Mouse (Mus musculus): ENCODE data around the gene Ttll5. TPM values are rescaled to one million over a fixed set of nuclear protein-coding genes. Genes with fewer than 3 reads are reported as not detected.

Ttll5 gene
- total and polyA plus RNA-seq, 3 experiments: 7.4 to 18.5 TPM; not detected in 1

- H3K79me2 ChIP-seq (ENCODE audit: control insufficient read depth, insufficient read depth, low read length, poor library complexity): no peaks in the 10 kb centered on the region
- DNase-seq (ENCODE audit: low read depth, low spot score): no peak
- no peak overlapping the region for H3K9ac ChIP-seq (ENCODE audit: control insufficient read depth, low read depth, low read length, poor library complexity, severe bottlenecking)
- H3K4me1 ChIP-seq (ENCODE audit: control insufficient read depth in 1 of 2, insufficient read depth in 2 of 2, low read length in 2 of 2): no peaks in the 10 kb centered on the region
- TF ChIP-seq TAL1 (IDR thresholded peaks at IDR 0.05; ENCODE audit: low read length) (no peak), USF2 (IDR thresholded peaks at IDR 0.05; ENCODE audit: borderline replicate concordance in 1 of 2, insufficient read depth in 1 of 2, low read depth in 1 of 2, low read length in 2 of 2) (no peak), MYB (IDR thresholded peaks at IDR 0.05; ENCODE audit: low read depth, low read length) (no peak), MAX (IDR thresholded peaks at IDR 0.05; ENCODE audit: low read length) (no peak), MYC (IDR thresholded peaks at IDR 0.05; ENCODE audit: low read depth, low read length) (no peak), CHD2 (IDR thresholded peaks at IDR 0.05; ENCODE audit: low read length) (no peak), NRF1 (IDR thresholded peaks at IDR 0.05; ENCODE audit: insufficient read depth, low read depth, low read length, poor library complexity, severe bottlenecking) (no peak), UBTF (IDR thresholded peaks at IDR 0.05; ENCODE audit: borderline replicate concordance, insufficient read depth, low read depth, low read length) (no peak), MAZ (IDR thresholded peaks at IDR 0.05; ENCODE audit: low read depth, low read length) (no peak), ZKSCAN1 (IDR thresholded peaks at IDR 0.05; ENCODE audit: low read depth, low read length) (no peak)
- no peaks in the 10 kb centered on the region for H3K36me3 ChIP-seq (ENCODE audit: control insufficient read depth in 1 of 2, insufficient read depth in 2 of 2, low read length in 2 of 2)
- no peaks in the 10 kb centered on the region for H3K9me3 ChIP-seq (replicated peaks; ENCODE audit: insufficient read depth, low read length)
- H3K27me3 ChIP-seq (ENCODE audit: control insufficient read depth in 1 of 2, insufficient read depth in 2 of 2, low read length in 2 of 2): no peaks in the 10 kb centered on the region; a peak in 1 of 4 replicates
- H3K4me3 ChIP-seq (ENCODE audit: control insufficient read depth in 1 of 2, insufficient read depth in 1 of 2, low read depth in 2 of 2, low read length in 2 of 2): no peak overlapping the region
- H3K27ac ChIP-seq (ENCODE audit: control insufficient read depth, low read depth, low read length): no peak overlapping the region
These were observed 279.4 kb downstream of the Ttll5 start for GRCm38 (mm10) chr12:86103852-86104251.

- DNase-seq (ENCODE audit: low read depth, low spot score): no peak
- H3K4me1 ChIP-seq (ENCODE audit: control insufficient read depth in 1 of 2, insufficient read depth in 2 of 2, low read length in 2 of 2): no peaks in the 10 kb centered on the region
- no peak overlapping the region for H3K4me3 ChIP-seq (ENCODE audit: control insufficient read depth in 1 of 2, insufficient read depth in 1 of 2, low read depth in 2 of 2, low read length in 2 of 2)
- no peaks in the 10 kb centered on the region for H3K36me3 ChIP-seq (ENCODE audit: control insufficient read depth in 1 of 2, insufficient read depth in 2 of 2, low read length in 2 of 2)
- no peak overlapping the region for H3K9ac ChIP-seq (ENCODE audit: control insufficient read depth, low read depth, low read length, poor library complexity, severe bottlenecking)
- no peak overlapping the region for H3K27ac ChIP-seq (ENCODE audit: control insufficient read depth, low read depth, low read length)
- TF ChIP-seq MAFK (IDR thresholded peaks at IDR 0.05; ENCODE audit: borderline replicate concordance, low read depth, low read length): no peak
- no peak for TF ChIP-seq ZKSCAN1 (IDR thresholded peaks at IDR 0.05; ENCODE audit: low read depth, low read length)
- TF ChIP-seq MYB (IDR thresholded peaks at IDR 0.05; ENCODE audit: low read depth, low read length): no peak
- no peak for TF ChIP-seq E2F4 (IDR thresholded peaks at IDR 0.05; ENCODE audit: borderline replicate concordance, low read depth, low read length)
- no peak for TF ChIP-seq USF2 (IDR thresholded peaks at IDR 0.05; ENCODE audit: borderline replicate concordance in 1 of 2, insufficient read depth in 1 of 2, low read depth in 1 of 2, low read length in 2 of 2)
- no peak for TF ChIP-seq MXI1 (IDR thresholded peaks at IDR 0.05; ENCODE audit: low read depth, low read length)
- no peak for TF ChIP-seq NELFE (IDR thresholded peaks at IDR 0.05; ENCODE audit: low read depth, low read length)
- TF ChIP-seq SIN3A (IDR thresholded peaks at IDR 0.05; ENCODE audit: low read length): no peak
- TF ChIP-seq MYC (IDR thresholded peaks at IDR 0.05; ENCODE audit: low read depth, low read length): no peak
- TF ChIP-seq TCF12 (IDR thresholded peaks at IDR 0.05; ENCODE audit: low read depth, low read length): no peak
- no peak for TF ChIP-seq SMC3 (IDR thresholded peaks at IDR 0.05; ENCODE audit: low read depth, low read length)
- no peak for TF ChIP-seq POLR2AphosphoS5 (IDR thresholded peaks at IDR 0.05; ENCODE audit: borderline replicate concordance, low read depth, low read length)
- no peak for TF ChIP-seq POLR2AphosphoS2 (IDR thresholded peaks at IDR 0.05; ENCODE audit: low read length)
- TF ChIP-seq TBP (IDR thresholded peaks at IDR 0.05; ENCODE audit: low read depth, low read length): no peak
- no peak for TF ChIP-seq UBTF (IDR thresholded peaks at IDR 0.05; ENCODE audit: borderline replicate concordance, insufficient read depth, low read depth, low read length)
- TF ChIP-seq MEF2A (IDR thresholded peaks at IDR 0.05; ENCODE audit: extremely low read depth, insufficient replicate concordance, low read depth, low read length, poor library complexity, severe bottlenecking): no peak
- H3K9me3 ChIP-seq (replicated peaks; ENCODE audit: insufficient read depth, low read length): no peaks in the 10 kb centered on the region
- no peaks in the 10 kb centered on the region for H3K79me2 ChIP-seq (ENCODE audit: control insufficient read depth, insufficient read depth, low read length, poor library complexity)
- H3K27me3 ChIP-seq (ENCODE audit: control insufficient read depth in 1 of 2, insufficient read depth in 2 of 2, low read length in 2 of 2): no peaks in the 10 kb centered on the region; a peak in 1 of 4 replicates
These were observed 279.8 kb downstream of the Ttll5 start for GRCm38 (mm10) chr12:86104297-86104696.
